Mouse (Mus musculus) spleen, adult 12 weeks (tissue): ENCODE data around the gene Atp23.
A peak's percentile ranks its signal among the peaks of the same experiment; 100 is the strongest.

Experiments
- DNase-seq: peaks from one replicate; pipeline ENCODE4 v3.0.0; 2022; ENCODE audit warnings: low spot score

Atp23 gene

GRCm38 (mm10) chr10:126900821-126901487 is at the start of gene Atp23:
Gene Atp23 (minus strand): TSS chr10:126901355.
- DNase-seq = peak; percentile 85

GRCm38 (mm10) chr10:126950572-126950971 is 49.4 kb upstream of the Atp23 start:
- no peak for DNase-seq

GRCm38 (mm10) chr10:126949824-126950223 is 48.7 kb upstream of the Atp23 start:
- no peak for DNase-seq

- DNase-seq = no peak
Observed at GRCm38 (mm10) chr10:126945531-126945930, 44.4 kb upstream of the Atp23 start.

- DNase-seq = no peak
Observed at GRCm38 (mm10) chr10:126940949-126941348, 39.8 kb upstream of the Atp23 start.

GRCm38 (mm10) chr10:126935556-126936381 is 34.6 kb upstream of the Atp23 start:
- no peak for DNase-seq

- no peak for DNase-seq
Observed at GRCm38 (mm10) chr10:126935121-126935520, 34.0 kb upstream of the Atp23 start.

GRCm38 (mm10) chr10:126934561-126934960 is 33.4 kb upstream of the Atp23 start:
- no peak for DNase-seq

GRCm38 (mm10) chr10:126931760-126932139 is 30.6 kb upstream of the Atp23 start:
- DNase-seq = no peak

GRCm38 (mm10) chr10:126931123-126931759 is 30.1 kb upstream of the Atp23 start:
- DNase-seq = no peak

GRCm38 (mm10) chr10:126930270-126931121 is 29.3 kb upstream of the Atp23 start:
- no peak for DNase-seq

GRCm38 (mm10) chr10:126929543-126929942 is 28.4 kb upstream of the Atp23 start:
- no peak for DNase-seq

GRCm38 (mm10) chr10:126928819-126929206 is 27.7 kb upstream of the Atp23 start:
- DNase-seq = no peak

GRCm38 (mm10) chr10:126928011-126928818 is 27.1 kb upstream of the Atp23 start:
- DNase-seq = no peak

GRCm38 (mm10) chr10:126927101-126927961 is 26.2 kb upstream of the Atp23 start:
- no peak for DNase-seq

GRCm38 (mm10) chr10:126925391-126925790 is 24.2 kb upstream of the Atp23 start:
- no peak for DNase-seq

- no peak for DNase-seq
Observed at GRCm38 (mm10) chr10:126924087-126924486, 22.9 kb upstream of the Atp23 start.

GRCm38 (mm10) chr10:126920220-126920619 is 19.1 kb upstream of the Atp23 start:
- DNase-seq = no peak

GRCm38 (mm10) chr10:126919067-126919466 is 17.9 kb upstream of the Atp23 start:
- DNase-seq = peak; percentile 77

- DNase-seq = no peak
Observed at GRCm38 (mm10) chr10:126914288-126914687, 13.1 kb upstream of the Atp23 start.
